Mouse (Mus musculus): Measurements from ENCODE around the gene Klhl28. TPM values are rescaled to one million over a fixed set of nuclear protein-coding genes. Genes with fewer than 3 reads are reported as not detected.

The Klhl28 gene
- polyA plus RNA-seq, 1 experiment from 2014 or later = 8.1 TPM

GRCm38 (mm10) chr12:64937493-64937892, 27.8 kb downstream of the Klhl28 start:
- no peaks in the 10 kb centered on the region for H3K9me3 ChIP-seq (ENCODE audit: control insufficient read depth, low read length)
- H3K36me3 ChIP-seq (ENCODE audit: control insufficient read depth, insufficient read depth, low read length) = no peaks in the 10 kb centered on the region
- H3K27ac ChIP-seq (replicated peaks) = no peak overlapping the region
- no peak for DNase-seq (ENCODE audit: low spot score)
- H3K4me3 ChIP-seq (ENCODE audit: low read depth, low read length) = no peak overlapping the region
- no peak for ATAC-seq (ENCODE audit: low FRiP score, low TSS enrichment)
- no peak for TF ChIP-seq EP300 (optimal IDR thresholded peaks at IDR 0.05)
- TF ChIP-seq CTCF (IDR thresholded peaks at IDR 0.05; ENCODE audit: low read depth) = peak; percentile 64
- H3K4me1 ChIP-seq (replicated peaks; ENCODE audit: control insufficient read depth, insufficient read depth) = no peaks in the 10 kb centered on the region
- H3K9ac ChIP-seq (ENCODE audit: low read length) = no peak overlapping the region
- H3K27me3 ChIP-seq (ENCODE audit: control insufficient read depth, insufficient read depth, low read length) = no peaks in the 10 kb centered on the region
- H3K4me2 ChIP-seq (replicated peaks; ENCODE audit: low read depth) = no peak overlapping the region
- 79% methylated on average over 2 of the region's 2 CpGs for WGBS

GRCm38 (mm10) chr12:64917578-64918471, 47.5 kb downstream of the Klhl28 start, which contains the start of gene Gm527:
Gm527 (plus strand) TSS chr12:64917906.
- H3K4me2 ChIP-seq (replicated peaks; ENCODE audit: low read depth) = peak within 1 kb of the TSS; percentile 92
- H3K9ac ChIP-seq (ENCODE audit: low read length) = peak within 1 kb of the TSS; percentile 83
- ATAC-seq (ENCODE audit: low FRiP score, low TSS enrichment) = peak; percentile 100
- H3K36me3 ChIP-seq (ENCODE audit: control insufficient read depth, insufficient read depth, low read length) = no peaks in the 10 kb centered on the region
- TF ChIP-seq CTCF (IDR thresholded peaks at IDR 0.05; ENCODE audit: low read depth) (no peak), EP300 (optimal IDR thresholded peaks at IDR 0.05) (no peak)
- WGBS = under 1% methylated on average over 40 of the region's 93 CpGs
- H3K9me3 ChIP-seq (ENCODE audit: control insufficient read depth, low read length) = no peaks in the 10 kb centered on the region
- H3K4me3 ChIP-seq (ENCODE audit: low read depth, low read length) = peak within 1 kb of the TSS; percentile 83
- peak; percentile 99 for DNase-seq (ENCODE audit: low spot score)
- peak within 1 kb of the TSS; percentile 73 for H3K27ac ChIP-seq (replicated peaks)
- H3K27me3 ChIP-seq (ENCODE audit: control insufficient read depth, insufficient read depth, low read length) = no peaks in the 10 kb centered on the region
- no peaks in the 10 kb centered on the region for H3K4me1 ChIP-seq (replicated peaks; ENCODE audit: control insufficient read depth, insufficient read depth)

- Histone ChIP-seq H3K9ac (ENCODE audit: low read length) (no peak overlapping the region), H3K4me2 (replicated peaks; ENCODE audit: low read depth) (no peak overlapping the region), H3K36me3 (ENCODE audit: control insufficient read depth, insufficient read depth, low read length) (no peaks in the 10 kb centered on the region), H3K27me3 (ENCODE audit: control insufficient read depth, insufficient read depth, low read length) (no peaks in the 10 kb centered on the region), H3K4me3 (ENCODE audit: low read depth, low read length) (no peak overlapping the region), H3K9me3 (ENCODE audit: control insufficient read depth, low read length) (no peaks in the 10 kb centered on the region), H3K27ac (replicated peaks) (no peak overlapping the region), H3K4me1 (replicated peaks; ENCODE audit: control insufficient read depth, insufficient read depth) (no peaks in the 10 kb centered on the region)
- no peak for ATAC-seq (ENCODE audit: low FRiP score, low TSS enrichment)
- no peak for TF ChIP-seq CTCF (IDR thresholded peaks at IDR 0.05; ENCODE audit: low read depth)
- no peak for TF ChIP-seq EP300 (optimal IDR thresholded peaks at IDR 0.05)
- no peak for DNase-seq (ENCODE audit: low spot score)
Measured at GRCm38 (mm10) chr12:64916735-64917134, 48.6 kb downstream of the Klhl28 start.

- no peaks in the 10 kb centered on the region for H3K9me3 ChIP-seq (ENCODE audit: control insufficient read depth, low read length)
- TF ChIP-seq EP300 (optimal IDR thresholded peaks at IDR 0.05) = no peak
- TF ChIP-seq CTCF (IDR thresholded peaks at IDR 0.05; ENCODE audit: low read depth) = no peak
- no peaks in the 10 kb centered on the region for H3K4me1 ChIP-seq (replicated peaks; ENCODE audit: control insufficient read depth, insufficient read depth)
- no peaks in the 10 kb centered on the region for H3K36me3 ChIP-seq (ENCODE audit: control insufficient read depth, insufficient read depth, low read length)
- no peak for ATAC-seq (ENCODE audit: low FRiP score, low TSS enrichment)
- whole genome bisulfite sequencing = 58% methylated on average over 6 of the region's 6 CpGs
- H3K27ac ChIP-seq (replicated peaks) = no peak overlapping the region
- no peak for DNase-seq (ENCODE audit: low spot score)
- no peak overlapping the region for H3K4me2 ChIP-seq (replicated peaks; ENCODE audit: low read depth)
- H3K4me3 ChIP-seq (ENCODE audit: low read depth, low read length) = no peak overlapping the region
- no peak overlapping the region for H3K9ac ChIP-seq (ENCODE audit: low read length)
- H3K27me3 ChIP-seq (ENCODE audit: control insufficient read depth, insufficient read depth, low read length) = no peaks in the 10 kb centered on the region
Measured at GRCm38 (mm10) chr12:64912996-64913395, 52.3 kb downstream of the Klhl28 start.

- no peak overlapping the region; the same call in 1 of the 2 replicates for H3K27ac ChIP-seq (replicated peaks)
- no peak overlapping the region for H3K4me2 ChIP-seq (replicated peaks; ENCODE audit: low read depth)
- H3K4me3 ChIP-seq (ENCODE audit: low read depth, low read length) = no peak overlapping the region
- H3K27me3 ChIP-seq (ENCODE audit: control insufficient read depth, insufficient read depth, low read length) = no peaks in the 10 kb centered on the region
- no peak for DNase-seq (ENCODE audit: low spot score)
- 45% methylated on average over 8 of the region's 8 CpGs for WGBS
- no peaks in the 10 kb centered on the region for H3K4me1 ChIP-seq (replicated peaks; ENCODE audit: control insufficient read depth, insufficient read depth)
- no peak for TF ChIP-seq CTCF (IDR thresholded peaks at IDR 0.05; ENCODE audit: low read depth)
- TF ChIP-seq EP300 (optimal IDR thresholded peaks at IDR 0.05) = no peak
- H3K9me3 ChIP-seq (ENCODE audit: control insufficient read depth, low read length) = no peaks in the 10 kb centered on the region
- ATAC-seq (ENCODE audit: low FRiP score, low TSS enrichment) = no peak
- H3K9ac ChIP-seq (ENCODE audit: low read length) = no peak overlapping the region
- H3K36me3 ChIP-seq (ENCODE audit: control insufficient read depth, insufficient read depth, low read length) = no peaks in the 10 kb centered on the region
Measured at GRCm38 (mm10) chr12:64903186-64903585, 62.1 kb downstream of the Klhl28 start.

GRCm38 (mm10) chr12:64902506-64902905, 62.8 kb downstream of the Klhl28 start:
- WGBS = 21% methylated on average over 8 of the region's 8 CpGs
- TF ChIP-seq EP300 (optimal IDR thresholded peaks at IDR 0.05) (no peak), CTCF (IDR thresholded peaks at IDR 0.05; ENCODE audit: low read depth) (no peak)
- no peaks in the 10 kb centered on the region for H3K36me3 ChIP-seq (ENCODE audit: control insufficient read depth, insufficient read depth, low read length)
- no peak overlapping the region for H3K4me2 ChIP-seq (replicated peaks; ENCODE audit: low read depth)
- H3K9me3 ChIP-seq (ENCODE audit: control insufficient read depth, low read length) = no peaks in the 10 kb centered on the region
- no peaks in the 10 kb centered on the region for H3K4me1 ChIP-seq (replicated peaks; ENCODE audit: control insufficient read depth, insufficient read depth)
- H3K27me3 ChIP-seq (ENCODE audit: control insufficient read depth, insufficient read depth, low read length) = no peaks in the 10 kb centered on the region
- DNase-seq (ENCODE audit: low spot score) (peak; percentile 37), ATAC-seq (ENCODE audit: low FRiP score, low TSS enrichment) (peak; percentile 71; the same call in 1 of the 2 replicates)
- no peak overlapping the region for H3K4me3 ChIP-seq (ENCODE audit: low read depth, low read length)
- no peak overlapping the region for H3K9ac ChIP-seq (ENCODE audit: low read length)
- peak overlapping the region; percentile 46; the same call in 1 of the 2 replicates for H3K27ac ChIP-seq (replicated peaks)

All from stomach, postnatal 0 days (tissue).